Mouse (Mus musculus) brain, embryonic 14.5 days (tissue): ENCODE measurements around the gene Arl9. TPM values are rescaled to one million over a fixed set of nuclear protein-coding genes. Genes with fewer than 3 reads are reported as not detected.
"Not testable (repeated sequence)": the region's sequence is repeated elsewhere in the genome, so short reads cannot be mapped to it uniquely, and the experiment has no call there.

Experiments used
- DNase-seq: peaks from one replicate; pipeline ENCODE4 v3.0.0-alpha.2; 2011; ENCODE audit warnings: low read depth
- CTCF ChIP-seq: fragments of 200-500 bp; IDR thresholded peaks from 2 replicates; pipeline ENCODE4 v1.5.1; 2012; ENCODE audit warnings: inconsistent platforms, mild to moderate bottlenecking, moderate library complexity, borderline replicate concordance; ENCODE audit not compliant: insufficient read depth, insufficient read length; ENCODE audit errors: extremely low read depth
- POLR2A ChIP-seq: fragments of 200-500 bp; IDR thresholded peaks from 2 replicates; pipeline ENCODE4 v1.6.1; 2012; ENCODE audit warnings: mild to moderate bottlenecking, inconsistent platforms, borderline replicate concordance; ENCODE audit not compliant: poor library complexity, insufficient read depth, insufficient read length, severe bottlenecking; ENCODE audit errors: extremely low read depth
- polyA plus RNA-seq: library from polyadenylated mRNA; depleted of rRNA; stranded (reverse); fragments of >200 nt; gene quantifications from 2 replicates; pipeline ENCODE4 v1.2.3, GENCODE M21; 2012; rRNA removed

Arl9 gene
- 0.48 and 1.1 TPM in 2 replicates for polyA plus RNA-seq

GRCm38 (mm10) chr5:77004051-77004821 is at the start of gene Arl9:
Arl9 (plus strand) TSS chr5:77004055.
- TF ChIP-seq CTCF (no peak), POLR2A (no peak)
- DNase-seq, result no peak

GRCm38 (mm10) chr5:76954271-76954900 is 49.5 kb upstream of the Arl9 start:
- TF ChIP-seq CTCF (no peak), POLR2A (no peak)
- no peak for DNase-seq

GRCm38 (mm10) chr5:76955474-76955873 is 48.4 kb upstream of the Arl9 start:
- DNase-seq, result no peak
- TF ChIP-seq POLR2A, result no peak
- TF ChIP-seq CTCF, result no peak

- no peak for DNase-seq
- TF ChIP-seq POLR2A (no peak), CTCF (peak; percentile 24; the same call in 1 of the 2 replicates)
Measured at GRCm38 (mm10) chr5:76957954-76958353, 45.9 kb upstream of the Arl9 start.

- TF ChIP-seq CTCF, result no peak
- TF ChIP-seq POLR2A, result no peak
- DNase-seq, result no peak
Measured at GRCm38 (mm10) chr5:76959587-76959986, 44.3 kb upstream of the Arl9 start.

- no peak for TF ChIP-seq POLR2A
- TF ChIP-seq CTCF, result no peak
Measured at GRCm38 (mm10) chr5:76962545-76962944, 41.3 kb upstream of the Arl9 start.

GRCm38 (mm10) chr5:76964651-76965050 is 39.2 kb upstream of the Arl9 start:
- TF ChIP-seq CTCF (peak; percentile 12; the same call in 1 of the 2 replicates), POLR2A (no peak)
- no peak for DNase-seq

More at GRCm38 (mm10) chr5:76962545-76962944, 41.3 kb upstream of the Arl9 start:
- DNase-seq, result no peak

- no peak for DNase-seq
- TF ChIP-seq CTCF (no peak), POLR2A (no peak)
Measured at GRCm38 (mm10) chr5:76969250-76969649, 34.6 kb upstream of the Arl9 start.

GRCm38 (mm10) chr5:76971115-76971514 is 32.7 kb upstream of the Arl9 start:
- DNase-seq, result not testable (repeated sequence)

GRCm38 (mm10) chr5:76973488-76973887 is 30.4 kb upstream of the Arl9 start:
- TF ChIP-seq CTCF (no peak), POLR2A (no peak)
- DNase-seq, result no peak

GRCm38 (mm10) chr5:76974207-76974553 is 29.7 kb upstream of the Arl9 start:
- no peak for DNase-seq
- no peak for TF ChIP-seq POLR2A
- TF ChIP-seq CTCF, result no peak

- peak; percentile 39; the same call in 1 of the 2 replicates for TF ChIP-seq POLR2A
- TF ChIP-seq CTCF, result no peak
- peak; percentile 95 for DNase-seq
Measured at GRCm38 (mm10) chr5:76974554-76975285, 29.1 kb upstream of the Arl9 start, which contains the start of gene Srp72. Srp72 (plus strand) TSS chr5:76974683.

GRCm38 (mm10) chr5:76975736-76976135 is 28.1 kb upstream of the Arl9 start:
- no peak for DNase-seq
- no peak for TF ChIP-seq CTCF
- TF ChIP-seq POLR2A, result no peak

GRCm38 (mm10) chr5:76984015-76984414 is 19.8 kb upstream of the Arl9 start:
- TF ChIP-seq POLR2A (no peak), CTCF (no peak)
- DNase-seq, result no peak

- TF ChIP-seq POLR2A (no peak), CTCF (no peak)
- no peak for DNase-seq
Measured at GRCm38 (mm10) chr5:76990789-76991188, 13.1 kb upstream of the Arl9 start.
